Mouse (Mus musculus) kidney, adult 2 months (tissue): ENCODE measurements at regions not wholly inside any gene's neighbourhood (a gene's known extent, or its start where the extent isn't known, plus 50 kb on each side); places are given as distances from the start of the nearest gene placed in this dataset.

Source experiments
- CTCF ChIP-seq: fragments of 200-500 bp; conservative IDR thresholded peaks from 2 replicates; pipeline ENCODE4 v1.5.1; 2011; ENCODE audit warnings: low read depth, mild to moderate bottlenecking, control low read depth, low read length, moderate library complexity, mixed read lengths; ENCODE audit not compliant: insufficient read depth, insufficient read length
- POLR2A ChIP-seq: fragments of 200-500 bp; IDR thresholded peaks from one replicate; pipeline ENCODE4 v1.6.1; 2011; ENCODE audit warnings: low read depth, low read length, control low read depth

GRCm38 (mm10) chr3:137520191-137520590 is 101.2 kb upstream of the Ddit4l start:
- TF ChIP-seq CTCF, result no peak
- TF ChIP-seq POLR2A, result no peak
